In the genomic region with DNA sequence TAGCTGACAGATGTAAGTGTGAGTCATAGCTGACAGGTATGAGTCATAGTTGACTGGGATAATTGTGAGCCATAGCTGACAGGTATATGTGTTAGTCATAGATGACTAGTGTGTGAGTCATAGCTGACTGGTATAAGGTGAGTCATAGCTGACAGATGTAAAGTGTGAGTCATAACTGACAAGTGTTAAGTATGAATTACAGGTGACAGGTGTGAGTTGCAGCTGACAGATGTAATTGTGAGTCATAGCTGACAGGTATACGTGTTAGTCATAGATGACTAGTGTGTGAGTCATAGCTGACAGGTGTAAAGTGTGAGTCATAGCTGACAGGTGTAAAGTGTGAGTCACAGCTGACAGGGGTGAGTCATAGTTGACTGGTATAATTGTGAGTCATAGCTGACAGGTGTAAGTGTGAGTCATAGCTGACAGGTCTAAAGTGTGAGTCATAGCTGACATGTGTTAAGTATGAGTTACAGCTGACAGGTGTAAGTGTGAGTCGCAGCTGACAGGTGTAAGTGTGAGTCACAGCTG, we compare ENCODE assay signal across 9 mouse cellular contexts. TPM values are rescaled to one million over a fixed set of nuclear protein-coding genes. Genes with fewer than 3 reads are reported as not detected.
A peak's percentile ranks its signal among the peaks of the same experiment; 100 is the strongest.
DNase-seq lines count a peak whose midpoint lies in the region; ATAC-seq and TF ChIP-seq lines count a peak whose summit lies in the region.
"Had no signal": no experiment of that assay in that cellular context is flagged by ENCODE, and none has a peak within 500 bp of the region (broad histone marks: within the 10 kb centered on the region; RNA-seq: fewer than 3 reads in every experiment).

No protein-coding gene starts in this region.

- no peak overlapping the region for H3K27ac ChIP-seq in forebrain, embryonic 14.5 days (ENCODE audit: low read depth, low read length)
- no peak overlapping the region for H3K27ac ChIP-seq in forebrain, embryonic 10.5 days
- no peak overlapping the region for H3K27ac ChIP-seq in lung, postnatal 0 days (ENCODE audit: low read length)
- H3K27ac ChIP-seq in intestine, embryonic 15.5 days, result no peak overlapping the region
- no peak overlapping the region for H3K27ac ChIP-seq in layer of hippocampus, adult 2 months

- H3K4me1 ChIP-seq in forebrain, embryonic 14.5 days (ENCODE audit: control insufficient read depth, insufficient read depth, low read length), result 0 out of 2 replicates have a peak, but pooled peaks cover 2% of the 10 kb centered on the region
- H3K4me1 ChIP-seq in forebrain, embryonic 10.5 days, result peaks cover 5% of the 10 kb centered on the region; the same call in 1 of the 2 replicates
- no peaks in the 10 kb centered on the region for H3K4me1 ChIP-seq in lung, postnatal 0 days (ENCODE audit: insufficient read depth, low read depth, low read length)
- no peaks in the 10 kb centered on the region for H3K4me1 ChIP-seq in intestine, embryonic 15.5 days (replicated peaks)

- no peaks in the 10 kb centered on the region for H3K36me3 ChIP-seq in forebrain, embryonic 14.5 days (ENCODE audit: control insufficient read depth, insufficient read depth, low read length)
- no peaks in the 10 kb centered on the region for H3K36me3 ChIP-seq in forebrain, embryonic 10.5 days (replicated peaks)
- H3K36me3 ChIP-seq in lung, postnatal 0 days (ENCODE audit: insufficient read depth, low read length), result no peaks in the 10 kb centered on the region
- H3K36me3 ChIP-seq in intestine, embryonic 15.5 days, result no peaks in the 10 kb centered on the region

- ATAC-seq in forebrain, embryonic 14.5 days, result peak; percentile 18; the same call in 1 of the 2 replicates
- ATAC-seq in lung, postnatal 0 days, result peak; percentile 76
- ATAC-seq in intestine, embryonic 15.5 days, result peak; percentile 52

- 89% methylated on average over 2 of the region's 2 CpGs for WGBS in forebrain, embryonic 14.5 days
- WGBS in forebrain, embryonic 10.5 days, result 93% methylated on average over 2 of the region's 2 CpGs
- WGBS in lung, postnatal 0 days, result 62% methylated on average over 2 of the region's 2 CpGs
- WGBS in intestine, embryonic 15.5 days, result 85% methylated on average over 2 of the region's 2 CpGs

- H3K4me3 ChIP-seq in forebrain, embryonic 14.5 days (ENCODE audit: low read depth, low read length), result no peak overlapping the region
- H3K4me3 ChIP-seq in forebrain, embryonic 10.5 days, result no peak overlapping the region
- no peak overlapping the region for H3K4me3 ChIP-seq in lung, postnatal 0 days (ENCODE audit: low read depth, low read length)
- no peak overlapping the region for H3K4me3 ChIP-seq in intestine, embryonic 15.5 days (replicated peaks)
- no peak overlapping the region for H3K4me3 ChIP-seq in layer of hippocampus, adult 2 months

- no peak for TF ChIP-seq CTCF in lung, postnatal 0 days (IDR thresholded peaks at IDR 0.05)
- no peak for TF ChIP-seq CTCF in layer of hippocampus, adult 2 months (conservative IDR thresholded peaks at IDR 0.05)

- H3K9ac ChIP-seq in forebrain, embryonic 14.5 days (ENCODE audit: low read length), result no peak overlapping the region
- H3K9ac ChIP-seq in lung, postnatal 0 days (replicated peaks; ENCODE audit: low read depth), result no peak overlapping the region
- H3K9ac ChIP-seq in intestine, embryonic 15.5 days, result no peak overlapping the region

- H3K4me2 ChIP-seq in forebrain, embryonic 14.5 days (ENCODE audit: low read length), result no peak overlapping the region
- H3K4me2 ChIP-seq in lung, postnatal 0 days (replicated peaks; ENCODE audit: low read depth, low read length), result no peak overlapping the region
- no peak overlapping the region for H3K4me2 ChIP-seq in intestine, embryonic 15.5 days (replicated peaks)

- H3K27me3 ChIP-seq in forebrain, embryonic 14.5 days (replicated peaks; ENCODE audit: control insufficient read depth, insufficient read depth, low read length), result no peaks in the 10 kb centered on the region
- H3K27me3 ChIP-seq in forebrain, embryonic 10.5 days (ENCODE audit: poor library complexity, severe bottlenecking), result no peaks in the 10 kb centered on the region
- no peaks in the 10 kb centered on the region for H3K27me3 ChIP-seq in lung, postnatal 0 days (replicated peaks; ENCODE audit: insufficient read depth, low read length)
- no peaks in the 10 kb centered on the region for H3K27me3 ChIP-seq in intestine, embryonic 15.5 days (replicated peaks)

- no peak for DNase-seq in forebrain, embryonic 14.5 days (ENCODE audit: low spot score)
- DNase-seq in forebrain, embryonic 10.5 days (ENCODE audit: extremely low spot score, low spot score), result no peak
- DNase-seq in lung, postnatal 0 days (ENCODE audit: low spot score), result peak; percentile 69
- DNase-seq in lung, postnatal 25 days (ENCODE audit: low spot score), result no peak
- DNase-seq in telencephalon, adult 2 months (ENCODE audit: low read depth, low spot score), result peak; percentile 19
- no peak for DNase-seq in layer of hippocampus, adult 2 months (ENCODE audit: low spot score in 2 of 2)
- DNase-seq in gastrocnemius, adult 18-20 months (ENCODE audit: low spot score), result no peak
- DNase-seq: lung, adult 2 months had no signal

- TF ChIP-seq EP300 in lung, postnatal 0 days (IDR thresholded peaks at IDR 0.05), result no peak

- H3K9me3 ChIP-seq in forebrain, embryonic 14.5 days (replicated peaks; ENCODE audit: control insufficient read depth, low read length), result no peaks in the 10 kb centered on the region
- H3K9me3 ChIP-seq in forebrain, embryonic 10.5 days, result no peaks in the 10 kb centered on the region
- H3K9me3 ChIP-seq in lung, postnatal 0 days (ENCODE audit: low read length), result no peaks in the 10 kb centered on the region
- H3K9me3 ChIP-seq in intestine, embryonic 15.5 days, result no peaks in the 10 kb centered on the region

RNA-seq across cellular contexts. Expression of gene Twsg1, which starts 10.6 kb away (rescaled TPM):
- 81.4 and 83.1 TPM in 2 replicates for polyA plus RNA-seq in forebrain, embryonic 14.5 days (2014; fragmentation: Nextera tagmentation; extraction: Ambion mirVana)
- 85.6 and 87.5 TPM in 2 replicates for polyA plus RNA-seq in forebrain, embryonic 10.5 days (2016; fragmentation: Nextera tagmentation; extraction: Ambion mirVana)
- 89.1 and 93.8 TPM in 2 replicates for polyA plus RNA-seq in lung, postnatal 0 days (2015; fragmentation: Nextera tagmentation; extraction: Ambion mirVana)
- 74.6 and 82.4 TPM in 2 replicates for polyA plus RNA-seq in intestine, embryonic 15.5 days (2015; fragmentation: Nextera tagmentation; extraction: Ambion mirVana)
- 10 to 100 TPM; 25.0 to 29.9 TPM for total RNA-seq in layer of hippocampus, adult 2 months (2021)
- total RNA-seq in gastrocnemius, adult 18-20 months (2021), result 10 to 100 TPM; 30.8 to 39.4 TPM

Comparison
In these comparisons a context has a peak if more than half of its experiments do, and no peak if none do; other contexts are left out.
1. DNase-seq: peak in lung, postnatal 0 days (single experiment) and telencephalon, adult 2 months (single experiment); none in forebrain, embryonic 14.5 days (single experiment), forebrain, embryonic 10.5 days (single experiment), lung, postnatal 25 days (single experiment), layer of hippocampus, adult 2 months (0 of 2) and gastrocnemius, adult 18-20 months (single experiment).
2. ATAC-seq: peak in every context shown above with its lines; median percentile 76 in lung, postnatal 0 days; 52 in intestine, embryonic 15.5 days; 18 in forebrain, embryonic 14.5 days.